Mouse (Mus musculus): ENCODE data around the gene Dhx38.
A peak's percentile ranks its signal among the peaks of the same experiment; 100 is the strongest.

Dhx38 gene

DNA sequence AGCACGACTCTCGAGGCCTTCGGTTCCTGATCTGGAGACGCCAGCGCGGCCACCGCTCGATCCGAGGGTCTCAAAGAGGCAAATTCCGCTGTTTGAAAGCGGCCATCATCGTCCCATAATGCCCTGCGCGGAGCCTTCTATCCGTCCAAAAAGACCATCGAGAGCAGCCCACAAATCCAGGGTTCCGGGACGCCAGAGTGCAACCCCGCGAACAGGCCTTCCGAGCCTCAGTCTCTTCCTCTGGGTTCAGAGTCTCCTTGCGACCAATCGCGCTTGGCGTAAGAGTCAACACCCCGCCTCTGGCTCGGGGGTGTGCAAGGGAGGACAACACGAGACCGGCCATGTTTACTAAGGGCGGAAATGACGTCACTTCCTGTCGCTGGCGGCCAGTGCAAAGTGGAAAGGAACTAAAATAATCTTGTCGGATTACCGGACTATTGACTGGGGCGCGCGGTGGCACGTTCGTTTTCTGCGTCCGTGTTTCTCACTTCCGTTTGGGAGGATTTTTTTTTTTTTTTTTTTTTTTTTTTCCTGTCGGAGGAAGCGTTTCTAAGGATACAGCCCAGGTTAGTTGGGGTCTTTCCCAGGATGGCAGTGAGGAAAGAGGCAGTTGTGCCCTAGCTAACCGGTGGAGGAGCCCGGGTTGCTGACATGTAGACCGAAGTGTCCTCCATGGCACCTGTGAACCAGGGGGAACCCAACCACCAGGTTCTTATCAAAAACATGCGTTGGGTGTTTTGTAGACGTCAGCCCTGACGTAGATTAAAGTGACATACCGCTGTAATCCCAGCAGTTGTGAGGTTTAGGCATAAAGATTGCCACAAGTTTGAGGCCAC lies at the start of gene Dhx38, which contains the start of gene Txnl4b:
Gene Dhx38, minus strand, starts transcription at position 364 of the 836 bp plus-strand sequence.
Gene Txnl4b, plus strand, starts transcription at position 395 of the 836 bp plus-strand sequence.
- DNase-seq (ENCODE audit: low spot score) = peak; percentile 99

DNA sequence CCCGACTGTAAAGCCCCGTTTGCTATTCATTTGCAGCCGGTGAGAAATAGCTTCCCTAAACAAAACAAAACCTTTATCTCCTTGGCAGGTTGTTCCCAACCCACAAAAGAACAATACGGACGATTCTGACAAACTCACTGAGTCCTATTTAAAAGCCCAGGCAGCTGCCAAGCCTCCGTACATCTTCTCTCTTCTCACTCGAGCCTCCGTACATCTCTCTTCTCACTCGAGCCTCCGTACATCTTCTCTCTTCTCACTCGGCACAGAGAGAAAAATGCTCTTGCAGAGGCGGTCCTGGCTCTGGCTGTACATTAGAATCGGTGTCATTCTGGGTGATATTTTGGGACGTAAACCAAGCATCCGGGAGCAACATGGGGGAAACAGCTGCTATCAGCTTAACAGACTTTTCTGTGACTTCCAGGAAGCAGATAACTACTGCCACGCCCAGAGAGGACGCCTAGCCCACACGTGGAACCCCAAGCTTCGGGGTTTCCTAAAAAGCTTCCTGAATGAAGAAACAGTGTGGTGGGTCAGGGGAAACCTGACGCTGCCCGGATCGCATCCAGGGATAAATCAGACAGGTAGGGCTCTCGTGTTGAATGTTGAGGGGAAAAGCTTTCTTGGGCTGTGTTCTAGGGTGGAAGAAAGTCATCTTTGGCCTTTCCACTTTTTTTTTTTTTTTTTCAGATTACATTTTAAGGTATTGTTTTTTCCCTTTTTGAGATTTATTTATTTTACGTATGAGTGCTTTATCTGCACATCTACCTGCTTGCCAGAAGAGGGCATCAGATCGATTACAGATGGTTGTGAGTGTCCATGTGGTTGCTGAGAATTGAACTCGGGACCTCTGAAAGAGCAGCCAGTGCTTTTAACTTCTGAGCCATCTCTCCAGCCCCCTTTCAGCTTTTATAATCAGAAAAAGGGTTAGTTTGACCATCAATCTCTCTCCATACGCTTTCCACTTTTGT lies 48.9 kb upstream of the Dhx38 start, which contains the start of gene Pkd1l3:
Gene Pkd1l3, plus strand, starts transcription at position 275 of the 968 bp plus-strand sequence.
- DNase-seq (ENCODE audit: low spot score) = peak; percentile 25

DNA sequence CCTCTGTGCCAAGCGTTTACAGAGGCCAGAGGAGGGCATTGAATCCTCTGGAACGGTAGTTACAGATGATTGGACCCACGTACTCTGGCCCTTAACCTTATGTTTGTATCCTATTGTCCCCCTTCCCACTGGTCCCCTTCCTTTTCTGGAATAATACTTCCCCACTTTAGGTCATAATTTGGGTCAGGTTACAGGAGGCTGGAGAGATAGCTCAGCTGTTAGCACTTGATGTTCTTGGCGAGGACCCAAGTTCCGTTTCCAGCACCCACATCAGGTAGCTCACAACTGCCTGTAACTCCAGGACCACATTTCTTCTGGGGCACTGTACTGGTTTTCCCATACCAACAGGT lies 43.5 kb upstream of the Dhx38 start:
- DNase-seq (ENCODE audit: low spot score) = no peak

DNA sequence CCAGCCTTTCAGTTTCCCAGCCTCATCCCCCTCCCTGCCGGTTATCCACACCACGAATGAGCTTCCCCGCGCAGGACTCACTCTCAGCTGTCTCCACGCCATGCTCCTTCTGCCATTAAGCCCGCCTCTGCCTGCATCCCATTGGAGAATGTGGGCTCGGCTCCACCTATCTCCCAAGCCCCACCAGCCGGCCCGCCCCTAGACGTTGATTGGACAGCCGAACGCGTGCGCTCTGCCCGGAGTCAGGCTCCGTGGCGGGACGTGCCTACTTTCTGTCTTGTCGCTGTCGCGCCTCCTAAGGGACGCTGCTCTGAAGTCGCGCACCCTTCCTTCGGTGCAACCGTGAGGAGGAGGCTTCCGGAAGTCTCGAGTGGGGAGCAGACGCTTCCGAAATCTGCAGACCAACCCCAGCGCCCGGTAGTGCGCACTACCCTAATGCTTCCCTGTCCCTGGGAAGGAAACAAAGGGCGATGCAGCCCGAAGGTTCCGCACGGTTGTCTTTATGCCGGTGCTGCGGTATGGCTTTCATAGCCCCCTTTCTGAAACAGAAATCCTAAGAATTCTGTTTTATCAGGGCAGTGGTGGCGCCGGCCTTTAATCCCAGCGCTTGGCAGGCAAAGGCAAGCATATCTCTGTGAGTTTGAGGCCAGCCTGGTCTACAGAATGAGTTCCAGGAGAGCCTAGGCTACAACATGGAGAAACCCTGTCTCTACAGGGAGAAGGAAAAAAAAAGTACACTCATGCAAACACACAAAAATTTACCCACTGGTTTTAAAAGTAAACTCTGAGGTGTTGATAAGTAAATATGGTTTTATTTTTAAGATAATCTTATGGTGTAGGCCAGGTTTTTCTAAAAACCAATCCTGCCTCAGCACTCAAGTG lies 42.9 kb upstream of the Dhx38 start, which contains the start of gene Dhodh:
Gene Dhodh, minus strand, starts transcription at position 403 of the 882 bp plus-strand sequence.
- DNase-seq (ENCODE audit: low spot score) = peak; percentile 98

DNA sequence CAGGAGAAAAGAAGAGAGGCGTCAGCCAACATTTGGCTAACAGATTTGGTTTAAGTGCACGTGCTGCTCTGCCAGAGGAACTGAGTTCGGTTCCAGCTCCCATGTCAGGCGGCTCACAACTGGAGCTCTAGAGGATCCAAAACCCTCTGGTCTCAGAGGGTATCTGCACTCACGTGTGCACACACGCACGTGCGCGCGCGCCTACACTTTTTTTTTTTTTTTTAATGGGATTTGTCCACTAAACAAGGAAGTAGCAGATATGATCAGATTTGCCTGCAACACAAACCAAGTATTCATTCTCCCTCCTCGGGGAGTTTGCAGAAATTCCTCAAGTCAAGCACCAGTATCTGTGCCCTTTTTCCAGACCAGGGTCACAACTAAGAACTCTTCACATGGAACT lies 42.0 kb upstream of the Dhx38 start:
- no peak for DNase-seq (ENCODE audit: low spot score)

DNA sequence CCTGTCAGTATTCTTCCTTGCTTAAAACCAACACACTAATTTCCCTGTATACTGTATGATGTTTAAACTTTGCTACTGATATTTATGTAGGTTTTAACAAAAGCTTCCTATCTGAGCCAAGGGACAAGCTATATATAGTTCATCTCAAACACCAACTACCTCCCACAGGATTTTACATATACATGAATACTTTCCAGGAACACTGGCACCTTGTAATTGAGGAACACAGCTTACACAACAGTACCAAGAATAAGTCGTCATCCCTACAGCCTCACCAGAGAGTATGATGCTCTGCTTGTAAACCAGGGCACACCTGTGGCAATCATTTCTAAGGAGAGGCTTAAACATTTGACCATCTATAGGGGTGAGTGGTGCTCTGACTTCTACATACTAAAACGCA lies 41.1 kb upstream of the Dhx38 start:
- DNase-seq (ENCODE audit: low spot score) = no peak

DNA sequence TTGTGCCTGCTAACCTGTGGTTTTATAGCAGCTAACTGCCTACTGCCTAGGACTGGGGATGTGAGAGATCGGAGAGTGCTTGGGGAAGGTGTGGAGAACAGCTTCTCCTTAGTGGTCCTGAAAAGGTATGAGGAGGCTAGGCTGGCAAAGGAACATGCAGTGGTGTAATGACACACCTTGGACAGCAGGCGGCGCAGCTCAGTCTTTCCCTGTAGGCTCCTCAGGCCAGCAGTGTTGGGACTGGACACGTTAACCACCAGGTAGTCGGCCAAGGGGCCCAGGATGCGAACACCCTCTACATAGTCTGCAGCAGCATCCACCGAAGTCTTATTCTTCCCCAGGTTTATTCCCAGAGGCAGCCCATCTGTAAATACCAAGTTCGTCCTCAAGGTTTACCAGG lies 30.2 kb upstream of the Dhx38 start:
- peak; percentile 37 for DNase-seq (ENCODE audit: low spot score)

DNA sequence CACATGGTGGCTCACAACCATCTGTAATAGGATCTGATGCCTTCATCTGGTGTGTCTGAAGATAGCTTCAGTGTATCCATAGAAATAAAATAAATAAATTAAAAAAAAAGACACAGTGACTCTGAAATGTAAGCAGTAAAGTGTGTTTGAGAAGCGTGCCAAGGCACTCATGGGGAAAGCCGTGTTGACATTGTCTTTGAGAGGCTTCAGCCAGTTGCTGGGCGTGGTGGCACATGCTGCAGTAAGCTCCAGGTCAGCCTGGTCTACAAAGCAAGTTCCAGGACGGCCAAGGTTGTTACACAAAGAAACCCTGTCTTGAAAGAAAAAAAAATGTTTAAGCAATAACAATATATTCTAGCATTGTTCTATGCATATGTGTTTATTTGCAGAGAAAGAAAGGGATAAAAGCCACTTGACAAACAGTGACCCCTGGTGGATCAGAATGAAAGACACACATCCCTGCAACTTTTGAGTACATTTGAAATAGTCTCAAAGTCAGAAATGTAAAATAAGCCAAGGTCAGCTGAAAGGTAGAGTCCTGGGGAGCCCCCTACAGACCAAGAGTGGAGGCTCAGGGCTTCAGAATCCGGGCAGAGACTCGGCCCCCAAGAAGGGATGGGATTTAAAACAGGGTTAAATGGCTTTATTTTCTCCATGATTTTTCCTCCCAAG lies 27.6 kb upstream of the Dhx38 start:
- no peak for DNase-seq (ENCODE audit: low spot score)

DNA sequence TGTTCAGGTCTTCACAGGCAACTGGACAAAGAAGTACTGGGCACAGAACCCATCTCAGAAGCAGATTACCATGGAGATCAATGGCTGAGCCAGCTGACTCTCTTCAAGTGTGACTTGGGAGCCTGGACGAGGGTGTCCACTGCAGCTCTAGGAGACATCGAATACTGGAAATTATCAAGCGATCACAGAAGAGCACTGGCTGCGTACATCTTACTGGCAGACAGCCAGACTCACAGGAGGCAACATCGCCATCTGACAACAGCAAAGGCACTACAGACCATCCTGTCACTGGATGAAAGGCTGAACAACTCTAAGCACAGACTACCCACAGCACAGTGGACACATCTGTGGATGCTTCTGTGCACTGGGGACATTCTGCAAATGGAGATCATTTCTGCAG lies 26.5 kb upstream of the Dhx38 start:
- no peak for DNase-seq (ENCODE audit: low spot score)

DNA sequence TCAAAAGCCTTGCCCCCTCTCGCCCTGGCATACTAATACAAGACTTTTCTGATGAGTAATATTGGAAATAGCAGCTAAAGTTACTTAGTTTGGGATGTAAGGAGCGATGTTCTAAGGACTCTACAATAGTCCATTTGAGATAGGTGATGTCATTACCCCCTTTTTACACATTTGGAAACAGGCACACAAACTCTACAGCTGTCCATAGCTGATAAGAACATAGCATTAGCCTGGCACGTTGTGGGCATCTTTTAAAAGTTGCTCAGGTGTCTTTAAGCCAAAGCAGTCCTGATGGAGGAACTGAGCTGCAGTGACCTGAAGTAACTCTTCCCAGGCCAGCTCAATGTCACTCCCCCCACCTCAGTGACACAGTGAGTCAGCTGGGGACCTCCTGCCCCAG lies 25.7 kb upstream of the Dhx38 start:
- DNase-seq (ENCODE audit: low spot score) = no peak

DNA sequence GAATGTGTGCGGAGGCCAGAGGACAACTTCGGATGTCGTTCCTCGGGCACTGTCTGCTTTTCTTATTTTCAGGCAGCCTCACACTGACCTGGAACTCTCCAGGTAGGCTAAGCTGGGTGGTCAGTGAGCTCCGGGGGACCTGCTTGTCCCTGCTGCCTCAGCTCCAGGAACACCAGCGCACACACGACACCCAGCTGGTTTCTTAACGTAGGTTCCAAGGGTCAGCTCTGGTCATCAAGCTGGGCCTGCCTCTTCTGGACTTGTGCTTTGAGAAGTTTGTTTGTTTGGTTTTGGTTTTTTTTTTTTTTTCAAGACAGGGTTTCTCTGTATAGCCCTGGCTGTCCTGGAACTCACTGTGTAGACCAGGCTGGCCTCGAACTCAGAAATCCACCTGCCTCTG lies 25.2 kb upstream of the Dhx38 start:
- no peak for DNase-seq (ENCODE audit: low spot score)

DNA sequence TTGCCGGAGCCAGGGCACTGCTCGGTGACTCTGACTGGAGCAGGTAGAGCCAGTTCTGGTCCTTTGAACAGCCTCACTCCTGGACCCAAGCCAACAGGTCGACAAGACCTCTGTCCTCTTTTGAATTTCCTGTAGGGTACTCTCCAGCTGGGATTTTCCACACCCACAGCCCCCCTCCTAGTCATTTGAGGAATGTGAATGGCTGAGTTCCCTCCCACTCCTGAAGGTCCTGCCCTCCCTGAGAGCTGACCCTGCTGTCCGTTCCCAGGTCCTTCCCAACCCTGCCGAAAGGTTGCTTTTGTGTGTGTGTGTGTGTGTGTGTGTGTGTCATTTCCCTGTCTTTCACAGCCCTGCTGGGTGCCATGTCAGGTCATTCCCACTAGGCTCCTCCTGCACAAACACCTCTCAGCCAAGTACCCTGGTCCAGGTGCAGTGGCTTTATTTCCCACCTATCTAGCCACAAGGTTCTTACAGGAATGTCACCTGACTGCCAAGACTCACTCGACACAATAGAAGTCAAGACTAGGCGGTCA lies 21.4 kb upstream of the Dhx38 start:
- DNase-seq (ENCODE audit: low spot score) = no peak

DNA sequence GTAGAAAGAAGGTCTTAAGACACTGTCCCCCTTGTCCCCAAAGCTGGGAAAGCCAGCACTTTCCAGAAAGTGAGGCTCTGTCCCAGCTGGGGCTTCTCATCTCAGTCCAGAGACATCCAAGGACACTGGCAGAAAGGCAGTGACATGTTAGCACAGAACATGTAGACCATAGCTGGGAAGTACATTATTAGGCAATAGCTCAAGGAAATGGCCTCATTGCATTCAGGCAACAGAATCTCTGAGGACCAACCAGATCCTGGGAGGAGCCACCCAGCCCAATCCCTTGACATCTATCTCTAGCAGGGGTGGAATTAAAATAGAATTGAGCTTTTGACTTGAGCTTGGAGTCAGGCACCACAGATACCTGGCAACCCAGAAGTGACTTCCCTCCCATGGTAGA lies 20.0 kb upstream of the Dhx38 start:
- DNase-seq (ENCODE audit: low spot score) = no peak

DNA sequence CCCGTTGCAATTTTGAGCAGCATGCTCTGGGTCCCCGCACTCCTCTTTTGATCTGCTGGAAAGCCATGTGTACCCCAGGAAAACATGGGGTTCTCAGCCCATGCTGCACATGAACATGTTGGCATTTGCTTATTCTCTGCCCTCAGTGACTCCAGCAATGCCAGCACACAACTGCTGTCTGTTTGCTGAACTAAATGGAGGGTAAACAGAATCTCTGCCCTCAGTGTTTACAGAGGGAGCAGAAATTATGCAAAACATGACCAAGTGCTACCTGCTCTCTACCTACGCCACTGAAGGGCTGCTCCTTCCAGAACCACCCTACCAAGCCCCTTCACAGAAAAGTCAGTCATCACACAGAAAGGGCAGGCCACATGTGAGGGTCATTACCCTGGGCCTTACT lies 19.2 kb upstream of the Dhx38 start:
- no peak for DNase-seq (ENCODE audit: low spot score)

DNA sequence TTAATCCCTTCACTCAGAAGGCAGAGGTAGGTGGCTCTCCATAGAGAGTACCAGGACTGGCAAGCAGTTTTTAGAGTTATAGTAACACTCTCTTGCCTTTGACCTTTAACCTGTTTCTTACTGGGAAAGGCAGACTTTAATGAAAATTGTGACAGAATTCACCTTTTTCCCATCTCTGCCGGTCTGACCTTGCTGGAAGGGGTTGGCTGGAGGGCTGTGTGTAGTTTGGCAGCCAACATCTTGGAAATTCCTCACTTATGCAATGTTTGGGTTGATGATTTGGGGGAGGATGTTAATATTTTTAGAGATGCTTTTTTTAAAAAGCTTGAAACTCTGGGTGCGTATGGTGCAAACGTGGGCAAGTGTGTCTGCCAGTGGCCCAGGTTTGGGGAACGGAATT lies 18.6 kb upstream of the Dhx38 start:
- DNase-seq (ENCODE audit: low spot score) = no peak

DNA sequence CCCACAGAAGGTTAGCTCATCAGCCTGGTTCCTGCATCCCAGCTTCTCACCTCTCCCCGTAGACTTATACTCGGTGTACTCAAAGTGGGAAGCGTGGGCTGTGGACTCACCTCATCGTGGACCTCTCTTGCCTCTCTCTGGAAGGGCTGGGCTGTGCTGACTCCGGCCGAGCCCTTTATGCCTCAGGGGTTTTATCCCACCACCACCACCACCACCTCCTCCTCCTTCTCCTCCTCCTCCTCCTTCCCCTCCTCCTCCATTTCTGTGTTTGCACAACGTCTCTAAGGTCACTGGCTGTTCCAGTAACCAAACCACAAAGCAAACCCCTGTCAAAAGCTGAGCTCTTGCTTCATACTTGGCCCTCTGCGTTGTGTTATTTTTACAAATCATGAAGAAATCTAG lies 13.2 kb upstream of the Dhx38 start, which contains the start of gene Hp:
Gene Hp, minus strand, starts transcription at position 273 of the 402 bp plus-strand sequence.
- DNase-seq (ENCODE audit: low spot score) = no peak

DNA sequence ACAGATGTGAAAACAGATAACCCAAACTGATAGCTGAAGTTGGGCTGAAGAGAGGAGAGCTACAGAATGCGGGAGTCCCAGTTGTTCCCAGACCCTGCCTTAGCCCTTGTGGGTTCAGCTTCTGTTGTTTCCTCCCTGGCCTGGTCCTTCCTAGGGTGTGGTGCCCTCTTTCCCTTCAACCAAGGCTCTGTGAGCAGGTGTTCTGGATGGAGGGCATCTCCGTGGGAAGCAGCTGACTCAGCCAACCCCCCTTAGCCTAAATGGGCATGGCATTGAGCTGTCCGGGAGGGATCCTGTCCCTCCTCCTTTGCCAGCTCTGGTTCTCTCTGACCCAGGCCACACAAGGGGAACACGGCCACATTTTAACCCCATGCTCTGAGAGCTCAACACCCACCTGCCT lies 10.7 kb upstream of the Dhx38 start:
- no peak for DNase-seq (ENCODE audit: low spot score)

DNA sequence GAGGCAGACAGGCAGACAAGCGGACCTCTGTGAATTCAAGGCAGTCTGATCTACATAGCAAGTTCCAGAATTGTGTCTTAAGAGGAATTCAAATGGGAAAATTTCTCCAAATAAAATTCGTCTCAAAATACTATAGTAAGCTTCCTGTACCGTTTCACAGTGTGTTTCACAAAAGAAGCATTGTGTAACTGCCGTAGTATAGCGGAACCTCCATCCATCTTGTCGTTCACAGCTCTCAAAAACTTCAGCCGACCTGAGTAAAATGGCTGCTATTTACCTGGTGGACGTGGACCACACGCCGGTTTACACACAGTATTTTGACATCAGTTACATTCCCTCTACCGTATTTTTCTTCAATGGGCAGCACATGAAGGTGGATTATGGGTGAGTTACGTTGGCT lies 5.5 kb upstream of the Dhx38 start:
- no peak for DNase-seq (ENCODE audit: low spot score)

DNA sequence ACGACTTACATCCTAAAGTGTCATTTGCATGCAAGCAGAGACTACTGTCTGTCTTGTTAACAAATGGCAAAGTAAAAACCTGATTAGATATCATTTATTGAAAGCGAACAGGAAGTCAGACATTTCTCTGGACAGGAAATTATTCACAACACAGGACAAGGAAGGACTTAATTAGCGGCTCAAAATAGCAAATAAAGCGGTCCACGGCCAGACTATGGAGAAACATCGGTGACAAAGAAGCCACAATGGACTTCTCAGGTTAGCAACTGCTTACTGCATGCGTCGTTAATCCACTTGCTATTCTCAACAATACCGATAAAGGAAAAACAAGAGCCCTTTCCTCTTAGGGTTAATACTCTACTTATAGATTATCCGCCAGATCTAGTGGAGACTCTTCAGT lies 895 bp downstream of the Dhx38 start:
- DNase-seq (ENCODE audit: low spot score) = no peak

DNA sequence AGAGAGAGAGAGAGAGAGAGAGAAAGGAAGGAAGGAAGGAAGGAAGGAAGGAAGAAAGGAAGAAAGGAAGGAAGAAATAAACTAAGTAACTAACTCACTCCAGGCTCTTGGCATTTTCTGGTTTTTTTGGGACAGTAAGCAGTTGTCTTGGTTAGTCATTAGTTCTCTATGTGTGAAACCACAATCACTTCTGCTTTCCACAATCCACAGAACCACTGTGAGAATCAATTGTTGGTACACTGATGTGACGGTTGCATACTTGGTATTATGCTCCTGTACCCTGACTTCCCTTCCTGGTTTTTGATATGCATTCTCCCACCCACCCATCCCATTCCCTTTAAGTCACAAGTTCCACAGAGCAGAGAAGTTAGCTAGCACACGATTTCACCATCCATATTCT lies 1.8 kb downstream of the Dhx38 start:
- DNase-seq (ENCODE audit: low spot score) = no peak

DNA sequence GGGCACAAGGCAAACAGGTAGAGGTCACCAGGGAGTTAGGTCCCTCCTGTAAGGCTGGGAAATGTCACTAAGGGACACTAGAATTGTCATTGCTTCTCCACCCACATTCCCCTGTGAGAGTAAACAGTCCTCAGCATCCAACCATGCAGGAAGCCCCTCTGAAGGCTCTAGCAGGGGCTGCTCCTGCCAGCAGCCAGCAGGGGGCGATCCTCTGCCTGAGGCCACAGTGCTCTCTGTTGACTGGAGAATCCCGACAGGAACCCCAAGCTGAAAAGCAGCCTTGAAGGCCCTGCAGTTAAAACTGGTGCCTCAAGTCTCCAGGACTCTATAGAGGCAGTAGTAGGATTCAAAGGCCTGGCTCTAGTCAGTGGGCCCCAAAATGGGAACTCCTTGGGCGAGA lies 14.0 kb downstream of the Dhx38 start:
- no peak for DNase-seq (ENCODE audit: low spot score)

Measured in T-cell, adult 2 months (primary cell).